Mouse (Mus musculus) midbrain, embryonic 16.5 days (tissue): ENCODE measurements around the gene Cmtm5. TPM values are rescaled to one million over a fixed set of nuclear protein-coding genes. Genes with fewer than 3 reads are reported as not detected.
"Not testable (repeated sequence)": the region's sequence is repeated elsewhere in the genome, so short reads cannot be mapped to it uniquely, and the experiment has no call there.

Source experiments
- ATAC-seq: fragments of 200-750 bp; cut with Nextera tagmentation; 2 replicates; pipeline ENCODE4 v1.8.0; 2017; ENCODE audit warnings: moderate TSS enrichment
- H3K27ac ChIP-seq: fragments of 300-500 bp; sonication (generic); 2 replicates; pipeline ENCODE4 v1.5.1; 2014; ENCODE audit warnings: mild to moderate bottlenecking, low read length, mixed read lengths
- H3K27me3 ChIP-seq: fragments of 300-500 bp; sonication (generic); 2 replicates; pipeline ENCODE4 v1.6.1; 2014; ENCODE audit warnings: low read depth, low read length, mixed read lengths; ENCODE audit not compliant: control insufficient read depth, insufficient read depth
- H3K36me3 ChIP-seq: fragments of 300-500 bp; sonication (generic); 2 replicates; pipeline ENCODE4 v1.6.1; 2014; ENCODE audit warnings: mild to moderate bottlenecking, low read length, moderate library complexity, mixed read lengths; ENCODE audit not compliant: control insufficient read depth, insufficient read depth
- H3K4me1 ChIP-seq: fragments of 300-500 bp; sonication (generic); 2 replicates; pipeline ENCODE4 v1.6.1; 2014; ENCODE audit warnings: mild to moderate bottlenecking, low read length, mixed read lengths; ENCODE audit not compliant: control insufficient read depth, insufficient read depth
- H3K4me2 ChIP-seq: fragments of 300-500 bp; sonication (generic); 2 replicates; pipeline ENCODE4 v1.6.1; 2014; ENCODE audit warnings: mild to moderate bottlenecking, low read length, mixed read lengths
- H3K4me3 ChIP-seq: fragments of 300-500 bp; sonication (generic); 2 replicates; pipeline ENCODE4 v1.5.1; 2014; ENCODE audit warnings: low read depth, mild to moderate bottlenecking, low read length, moderate library complexity, mixed read lengths
- H3K9ac ChIP-seq: fragments of 300-500 bp; sonication (generic); 2 replicates; pipeline ENCODE4 v1.6.1; 2014; ENCODE audit warnings: low read depth, low read length, mixed read lengths
- H3K9me3 ChIP-seq: fragments of 300-500 bp; sonication (generic); replicated peaks from 2 replicates; pipeline ENCODE4 v1.6.1; 2014; ENCODE audit warnings: mild to moderate bottlenecking, low read length, mixed read lengths; ENCODE audit not compliant: control insufficient read depth, poor library complexity, severe bottlenecking
- WGBS: fragments of 180-500 bp; shearing (Covaris S2); extraction: QIAGEN DNeasy Blood & Tissue Kit; methylation state at CpG from one replicate; pipeline ENCODE4 v1.1.7; 2014; 5-methylcytosine and 5-hydroxymethylcytosine counted together
- polyA plus RNA-seq: library from polyadenylated mRNA; unstranded; fragments of >200 nt; fragmentation: Nextera tagmentation; extraction: Ambion mirVana; gene quantifications from 2 replicates; pipeline ENCODE4 v1.2.1, GENCODE M21; 2015

Cmtm5 gene
- polyA plus RNA-seq, 1 experiment from 2014 or later: 14.8 TPM

GRCm38 (mm10) chr14:54961487-54961886 lies 25.4 kb downstream of the Cmtm5 start:
- Histone ChIP-seq H3K27me3 (no peaks in the 10 kb centered on the region; the same call in 1 of the 2 replicates), H3K9me3 (no peaks in the 10 kb centered on the region), H3K4me1 (no peaks in the 10 kb centered on the region), H3K4me3 (no peak overlapping the region), H3K4me2 (no peak overlapping the region), H3K9ac (no peak overlapping the region), H3K36me3 (no peaks in the 10 kb centered on the region), H3K27ac (no peak overlapping the region)
- 79% methylated on average over 5 of the region's 5 CpGs for WGBS
- ATAC-seq: no peak

DNA sequence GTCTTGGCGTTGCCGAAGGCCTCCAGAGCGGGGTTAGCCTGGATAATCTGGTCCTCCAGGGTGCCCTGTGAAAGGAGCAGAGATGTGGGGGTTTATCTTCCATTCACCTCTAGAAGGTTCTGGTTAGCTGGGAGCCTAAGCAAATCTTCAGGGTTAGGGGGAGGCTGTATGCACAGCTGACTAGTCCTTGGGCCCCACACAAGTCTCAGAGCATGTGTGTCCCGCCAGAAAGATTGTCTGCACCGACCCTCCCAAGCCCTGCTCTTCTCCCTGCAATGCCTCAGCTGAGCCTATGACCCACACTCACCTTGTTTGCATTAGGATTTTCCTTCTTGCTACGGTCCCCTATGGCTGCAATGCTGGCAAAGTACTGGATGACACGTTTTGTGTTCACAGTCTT lies 26.7 kb downstream of the Cmtm5 start:
- no peak overlapping the region for H3K27ac ChIP-seq
- H3K9me3 ChIP-seq: no peaks in the 10 kb centered on the region
- no peak for ATAC-seq
- H3K4me3 ChIP-seq: no peak overlapping the region
- 85% methylated on average over 7 of the region's 7 CpGs for WGBS
- no peak overlapping the region for H3K9ac ChIP-seq
- no peaks in the 10 kb centered on the region; the same call in 1 of the 2 replicates for H3K27me3 ChIP-seq
- H3K36me3 ChIP-seq: no peaks in the 10 kb centered on the region
- no peaks in the 10 kb centered on the region for H3K4me1 ChIP-seq
- H3K4me2 ChIP-seq: no peak overlapping the region

DNA sequence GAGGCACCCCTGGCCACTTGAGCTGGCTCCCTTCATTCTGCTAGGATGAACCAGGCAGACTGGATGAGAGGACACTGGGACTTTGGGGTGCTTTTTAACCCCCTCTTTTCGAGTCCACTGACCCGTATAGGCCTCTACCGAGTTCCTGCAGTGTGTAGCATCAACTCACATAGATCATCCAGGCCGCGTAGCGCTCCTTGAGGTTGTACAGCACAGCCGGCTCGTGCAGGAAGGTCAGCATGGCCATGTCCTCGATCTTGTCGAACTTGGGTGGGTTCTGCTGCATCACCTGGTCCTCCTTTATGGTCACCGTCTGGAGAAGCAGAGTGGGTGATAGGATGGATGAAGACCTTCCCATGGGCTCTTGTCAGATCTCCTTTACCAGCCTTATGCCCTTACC lies 27.7 kb downstream of the Cmtm5 start:
- ATAC-seq: no peak
- Histone ChIP-seq H3K4me2 (no peak overlapping the region), H3K9me3 (no peaks in the 10 kb centered on the region), H3K4me1 (no peaks in the 10 kb centered on the region), H3K27ac (no peak overlapping the region), H3K36me3 (no peaks in the 10 kb centered on the region), H3K27me3 (no peaks in the 10 kb centered on the region; the same call in 1 of the 2 replicates), H3K4me3 (no peak overlapping the region), H3K9ac (no peak overlapping the region)
- 91% methylated on average over 11 of the region's 11 CpGs for WGBS

DNA sequence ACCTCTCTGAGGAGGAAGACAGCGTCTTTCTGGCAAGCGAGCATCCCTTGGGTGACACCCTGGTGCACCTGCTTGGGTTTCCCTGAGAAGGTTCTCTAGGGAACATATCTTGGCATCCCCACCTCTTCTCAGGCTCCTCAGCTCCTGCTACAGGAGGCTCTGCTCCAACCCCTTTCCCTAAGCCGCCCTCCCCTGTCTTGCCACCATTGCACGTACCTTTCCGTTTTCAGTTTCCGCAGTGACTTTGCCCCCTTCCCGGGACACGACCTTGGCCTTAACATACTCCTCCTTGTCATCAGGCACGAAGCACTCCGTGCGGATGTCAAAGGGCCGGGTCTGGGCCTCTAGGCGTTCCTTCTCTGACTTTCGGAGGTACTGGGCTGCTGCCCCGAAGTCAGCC lies 29.0 kb downstream of the Cmtm5 start:
- no peak for ATAC-seq
- 80% methylated on average over 15 of the region's 15 CpGs for WGBS

GRCm38 (mm10) chr14:54965631-54966030 lies 29.6 kb downstream of the Cmtm5 start:
- H3K4me2 ChIP-seq: no peak overlapping the region
- H3K27me3 ChIP-seq: no peaks in the 10 kb centered on the region; the same call in 1 of the 2 replicates
- 79% methylated on average over 6 of the region's 6 CpGs for WGBS
- H3K27ac ChIP-seq: no peak overlapping the region
- no peaks in the 10 kb centered on the region for H3K9me3 ChIP-seq
- no peaks in the 10 kb centered on the region for H3K4me1 ChIP-seq
- ATAC-seq: no peak
- no peak overlapping the region for H3K4me3 ChIP-seq
- H3K36me3 ChIP-seq: no peaks in the 10 kb centered on the region
- H3K9ac ChIP-seq: no peak overlapping the region

More for the DNA sequence above, 29.0 kb downstream of the Cmtm5 start:
- no peaks in the 10 kb centered on the region for H3K36me3 ChIP-seq
- H3K9ac ChIP-seq: no peak overlapping the region
- no peaks in the 10 kb centered on the region for H3K4me1 ChIP-seq
- H3K4me2 ChIP-seq: no peak overlapping the region
- no peak overlapping the region for H3K4me3 ChIP-seq
- H3K9me3 ChIP-seq: no peaks in the 10 kb centered on the region
- no peak overlapping the region for H3K27ac ChIP-seq
- H3K27me3 ChIP-seq: no peaks in the 10 kb centered on the region; the same call in 1 of the 2 replicates

DNA sequence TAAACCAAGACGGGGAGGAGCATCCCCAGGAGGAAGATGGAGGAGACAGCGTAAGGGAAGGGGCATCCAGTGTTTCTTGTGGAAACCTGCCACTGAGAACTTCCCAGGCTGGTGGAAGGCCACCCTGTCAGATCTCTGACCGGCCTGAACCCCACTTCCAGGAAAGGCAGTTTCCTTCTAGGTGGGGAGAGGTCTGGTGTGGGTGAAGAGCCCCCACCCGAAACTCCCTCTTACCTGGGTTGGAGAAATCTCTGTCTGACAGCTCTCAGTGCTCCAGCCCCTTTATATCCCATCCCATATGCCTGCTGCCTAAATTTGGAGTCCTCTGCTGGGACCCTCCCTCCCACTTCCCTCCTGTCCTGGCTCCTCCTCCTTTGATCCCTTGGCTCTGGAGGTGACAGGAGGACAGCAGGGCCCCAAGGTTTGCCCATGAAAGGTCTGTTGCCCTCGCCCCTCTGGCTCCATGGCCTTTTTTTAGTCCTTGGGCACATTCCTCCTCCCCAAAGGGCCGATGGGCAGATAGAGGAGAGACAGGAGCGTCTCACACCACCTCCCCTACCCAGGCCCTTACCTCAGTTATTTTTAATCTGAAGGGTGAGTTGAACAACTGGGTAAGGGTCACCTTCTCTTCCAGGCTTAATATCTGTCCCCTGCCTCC lies 30.4 kb downstream of the Cmtm5 start, which contains the start of gene Myh6:
TSS of gene Myh6 (minus strand) at position 608 of the 658 bp plus-strand sequence.
- no peak within 1 kb of the TSS for H3K27ac ChIP-seq
- no peaks in the 10 kb centered on the region; the same call in 1 of the 2 replicates for H3K27me3 ChIP-seq
- ATAC-seq: no peak
- no peak within 1 kb of the TSS for H3K4me2 ChIP-seq
- H3K4me1 ChIP-seq: no peaks in the 10 kb centered on the region
- no peak within 1 kb of the TSS for H3K9ac ChIP-seq
- no peaks in the 10 kb centered on the region for H3K36me3 ChIP-seq
- no peaks in the 10 kb centered on the region for H3K9me3 ChIP-seq
- no peak within 1 kb of the TSS for H3K4me3 ChIP-seq
- 72% methylated on average over 7 of the region's 7 CpGs for WGBS

- Histone ChIP-seq H3K27ac (no peak overlapping the region), H3K9ac (no peak overlapping the region), H3K4me2 (no peak overlapping the region), H3K4me3 (no peak overlapping the region), H3K36me3 (no peaks in the 10 kb centered on the region), H3K27me3 (no peaks in the 10 kb centered on the region; the same call in 1 of the 2 replicates), H3K4me1 (no peaks in the 10 kb centered on the region), H3K9me3 (no peaks in the 10 kb centered on the region)
- no peak for ATAC-seq
- 88% methylated on average over 3 of the region's 3 CpGs for WGBS
Measured at GRCm38 (mm10) chr14:54967874-54968273, 31.8 kb downstream of the Cmtm5 start.

DNA sequence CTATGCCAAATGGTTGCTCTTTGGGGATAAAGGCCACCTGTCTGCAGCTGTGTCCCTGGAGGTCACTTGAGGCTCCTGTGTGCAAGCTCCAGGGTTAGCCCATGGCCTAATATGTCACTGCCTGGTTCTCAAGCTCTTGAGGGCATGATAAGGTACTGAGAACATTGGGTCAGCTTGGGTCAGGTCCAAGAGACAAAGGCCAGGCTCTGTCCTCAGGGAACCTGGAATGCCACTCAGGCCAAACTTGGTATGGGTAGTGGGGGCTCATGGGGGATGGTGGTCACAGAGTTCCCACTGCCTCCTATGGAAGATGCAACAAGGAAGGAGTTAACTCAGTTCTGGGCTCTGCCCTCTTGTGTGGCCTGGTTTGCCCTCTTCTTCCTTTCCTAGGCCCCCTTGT lies 32.3 kb downstream of the Cmtm5 start:
- no peak overlapping the region for H3K27ac ChIP-seq
- H3K27me3 ChIP-seq: no peaks in the 10 kb centered on the region; the same call in 1 of the 2 replicates
- no peak overlapping the region for H3K9ac ChIP-seq
- no peak for ATAC-seq
- H3K4me1 ChIP-seq: peaks cover under 1% of the 10 kb centered on the region; the same call in 1 of the 2 replicates
- no peak overlapping the region for H3K4me3 ChIP-seq
- H3K36me3 ChIP-seq: no peaks in the 10 kb centered on the region
- no peak overlapping the region for H3K4me2 ChIP-seq
- H3K9me3 ChIP-seq: no peaks in the 10 kb centered on the region

DNA sequence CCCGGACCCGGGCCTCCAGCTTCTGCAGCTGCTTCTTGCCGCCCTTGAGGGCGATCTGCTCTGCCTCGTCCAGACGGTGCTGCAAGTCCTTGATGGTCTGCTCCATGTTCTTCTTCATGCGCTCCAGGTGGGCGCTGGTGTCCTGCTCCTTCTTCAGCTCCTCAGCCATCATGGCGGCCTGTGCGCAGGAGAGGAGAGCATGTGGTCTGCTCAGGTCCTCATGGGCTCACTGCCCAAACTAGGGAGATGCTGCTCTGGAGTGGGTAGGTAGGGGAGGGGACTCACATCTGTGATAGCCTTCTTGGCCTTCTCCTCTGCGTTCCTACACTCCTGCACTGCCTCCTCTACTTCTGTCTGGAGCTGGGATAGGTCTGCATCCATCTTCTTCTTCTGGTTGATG lies 36.7 kb downstream of the Cmtm5 start:
- peak overlapping the region; percentile 81; the same call in 1 of the 2 replicates for H3K27ac ChIP-seq
- H3K36me3 ChIP-seq, H3K9ac ChIP-seq, H3K4me3 ChIP-seq, H3K9me3 ChIP-seq, H3K4me2 ChIP-seq, H3K27me3 ChIP-seq, ATAC-seq: not testable (repeated sequence)
- WGBS: 93% methylated on average over 7 of the region's 11 CpGs
- H3K4me1 ChIP-seq: peaks cover 14% of the 10 kb centered on the region
